Mouse (Mus musculus): ENCODE results near the gene Siah2. TPM values are rescaled to one million over a fixed set of nuclear protein-coding genes. Genes with fewer than 3 reads are reported as not detected.

Siah2 gene
- total RNA-seq, 2 experiments from 2014 or later, result 6.0 to 11.6 TPM

GRCm38 (mm10) chr3:58697926-58698325 is 5.7 kb upstream of the Siah2 start:
- ATAC-seq (replicated peaks; ENCODE audit: low FRiP score, low TSS enrichment, poor library complexity, severe bottlenecking), result no peak

- ATAC-seq (replicated peaks; ENCODE audit: low FRiP score, low TSS enrichment, poor library complexity, severe bottlenecking), result no peak
Measured at GRCm38 (mm10) chr3:58696806-58697205, 4.6 kb upstream of the Siah2 start.

- no peak for ATAC-seq (replicated peaks; ENCODE audit: low FRiP score, low TSS enrichment, poor library complexity, severe bottlenecking)
Measured at GRCm38 (mm10) chr3:58695507-58695906, 3.3 kb upstream of the Siah2 start.

- ATAC-seq (replicated peaks; ENCODE audit: low FRiP score, low TSS enrichment, poor library complexity, severe bottlenecking), result no peak
Measured at GRCm38 (mm10) chr3:58695044-58695443, 2.8 kb upstream of the Siah2 start.

- ATAC-seq (replicated peaks; ENCODE audit: low FRiP score, low TSS enrichment, poor library complexity, severe bottlenecking), result no peak
Measured at GRCm38 (mm10) chr3:58693331-58693730, 1.1 kb upstream of the Siah2 start.

- no peak for ATAC-seq (replicated peaks; ENCODE audit: low FRiP score, low TSS enrichment, poor library complexity, severe bottlenecking)
Measured at GRCm38 (mm10) chr3:58691374-58691939, 743 bp downstream of the Siah2 start.

GRCm38 (mm10) chr3:58690619-58691373 is 1.4 kb downstream of the Siah2 start:
- ATAC-seq (replicated peaks; ENCODE audit: low FRiP score, low TSS enrichment, poor library complexity, severe bottlenecking), result peak; percentile 75

- ATAC-seq (replicated peaks; ENCODE audit: low FRiP score, low TSS enrichment, poor library complexity, severe bottlenecking), result no peak
Measured at GRCm38 (mm10) chr3:58689721-58690120, 2.5 kb downstream of the Siah2 start.

- no peak for ATAC-seq (replicated peaks; ENCODE audit: low FRiP score, low TSS enrichment, poor library complexity, severe bottlenecking)
Measured at GRCm38 (mm10) chr3:58689105-58689504, 3.1 kb downstream of the Siah2 start.

GRCm38 (mm10) chr3:58688551-58688950 is 3.6 kb downstream of the Siah2 start:
- no peak for ATAC-seq (replicated peaks; ENCODE audit: low FRiP score, low TSS enrichment, poor library complexity, severe bottlenecking)

GRCm38 (mm10) chr3:58686922-58687284 is 5.3 kb downstream of the Siah2 start:
- ATAC-seq (replicated peaks; ENCODE audit: low FRiP score, low TSS enrichment, poor library complexity, severe bottlenecking), result no peak

GRCm38 (mm10) chr3:58686206-58686921 is 5.8 kb downstream of the Siah2 start:
- no peak for ATAC-seq (replicated peaks; ENCODE audit: low FRiP score, low TSS enrichment, poor library complexity, severe bottlenecking)

- ATAC-seq (replicated peaks; ENCODE audit: low FRiP score, low TSS enrichment, poor library complexity, severe bottlenecking), result no peak
Measured at GRCm38 (mm10) chr3:58685396-58685795, 6.8 kb downstream of the Siah2 start.

GRCm38 (mm10) chr3:58683346-58683745 is 8.9 kb downstream of the Siah2 start:
- no peak for ATAC-seq (replicated peaks; ENCODE audit: low FRiP score, low TSS enrichment, poor library complexity, severe bottlenecking)

- no peak for ATAC-seq (replicated peaks; ENCODE audit: low FRiP score, low TSS enrichment, poor library complexity, severe bottlenecking)
Measured at GRCm38 (mm10) chr3:58682336-58682735, 9.9 kb downstream of the Siah2 start.

GRCm38 (mm10) chr3:58681831-58682230 is 10.4 kb downstream of the Siah2 start:
- ATAC-seq (replicated peaks; ENCODE audit: low FRiP score, low TSS enrichment, poor library complexity, severe bottlenecking), result no peak

GRCm38 (mm10) chr3:58680943-58681637 is 11.1 kb downstream of the Siah2 start:
- ATAC-seq (replicated peaks; ENCODE audit: low FRiP score, low TSS enrichment, poor library complexity, severe bottlenecking), result no peak

GRCm38 (mm10) chr3:58679996-58680395 is 12.2 kb downstream of the Siah2 start:
- ATAC-seq (replicated peaks; ENCODE audit: low FRiP score, low TSS enrichment, poor library complexity, severe bottlenecking), result no peak

- no peak for ATAC-seq (replicated peaks; ENCODE audit: low FRiP score, low TSS enrichment, poor library complexity, severe bottlenecking)
Measured at GRCm38 (mm10) chr3:58678905-58679304, 13.3 kb downstream of the Siah2 start.

GRCm38 (mm10) chr3:58678384-58678783 is 13.8 kb downstream of the Siah2 start:
- ATAC-seq (replicated peaks; ENCODE audit: low FRiP score, low TSS enrichment, poor library complexity, severe bottlenecking), result no peak
